Mouse (Mus musculus) heart, postnatal 0 days (tissue): ENCODE measurements at regions not wholly inside any gene's neighbourhood (a gene's known extent, or its start where the extent isn't known, plus 50 kb on each side); places are given as distances from the start of the nearest gene placed in this dataset.

ENCODE experiments used
- CTCF ChIP-seq: IDR thresholded peaks from 2 replicates; pipeline ENCODE4 v1.5.1; 2016; ENCODE audit warnings: antibody characterized with exemption, control low read depth, low read depth
- EP300 ChIP-seq: IDR thresholded peaks from 2 replicates; pipeline ENCODE4 v1.6.1; 2016; ENCODE audit warnings: antibody characterized with exemption, low read depth

DNA sequence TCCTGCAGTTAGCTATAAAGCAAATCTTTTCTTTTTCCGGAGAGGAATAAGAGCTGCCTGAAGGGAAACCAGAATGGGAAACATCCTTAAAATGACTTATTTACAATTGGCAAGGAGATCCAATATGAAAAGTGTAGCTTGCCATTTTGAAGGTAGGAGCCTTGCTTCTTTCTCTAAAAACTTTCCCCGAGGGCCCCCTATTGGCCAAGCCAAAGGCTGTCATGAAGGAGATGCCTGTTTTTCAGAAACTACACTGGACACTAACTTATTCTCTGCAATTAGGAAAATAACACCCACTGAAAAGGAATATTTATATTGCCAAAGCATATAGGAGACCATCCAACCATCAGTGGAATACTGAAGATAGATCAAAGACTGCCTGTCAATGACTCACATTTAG is 312.8 kb upstream of the Thrb start:
- TF ChIP-seq CTCF (no peak), EP300 (no peak)
